Mouse (Mus musculus) olfactory bulb, adult 2 months (tissue): ENCODE data around the gene Olfr1241. TPM values are rescaled to one million over a fixed set of nuclear protein-coding genes. Genes with fewer than 3 reads are reported as not detected.

ENCODE experiments used
- H3K27ac ChIP-seq: fragments of 200-500 bp; 2 replicates; pipeline ENCODE4 v1.5.1; 2012; ENCODE audit warnings: low read depth, low read length; ENCODE audit not compliant: insufficient read depth
- H3K4me1 ChIP-seq: fragments of 200-500 bp; 2 replicates; pipeline ENCODE4 v1.6.1; 2012; ENCODE audit warnings: low read length; ENCODE audit not compliant: control insufficient read depth, insufficient read depth
- H3K4me3 ChIP-seq: fragments of 200-500 bp; 2 replicates; pipeline ENCODE4 v1.5.1; 2012; ENCODE audit warnings: mild to moderate bottlenecking, low read depth, low read length, moderate library complexity; ENCODE audit not compliant: insufficient read depth
- CTCF ChIP-seq: fragments of 200-500 bp; IDR thresholded peaks from 2 replicates; pipeline ENCODE4 v1.5.1; 2012; ENCODE audit warnings: low read depth, mild to moderate bottlenecking, low read length, moderate library complexity; ENCODE audit not compliant: insufficient read depth
- POLR2A ChIP-seq: fragments of 200-500 bp; IDR thresholded peaks from 2 replicates; pipeline ENCODE4 v1.6.1; 2012; ENCODE audit warnings: mild to moderate bottlenecking, low read depth, low read length, moderate library complexity; ENCODE audit not compliant: insufficient read depth
- WGBS: fragments of 180-500 bp; shearing (Covaris S2); methylation state at CpG from one replicate; pipeline ENCODE4 v1.1.7; 2018; 5-methylcytosine and 5-hydroxymethylcytosine counted together
- polyA plus RNA-seq: library from polyadenylated mRNA; stranded (reverse); fragments of >200 nt; gene quantifications from 2 replicates; pipeline ENCODE4 v1.2.4, GENCODE M21; 2012; ENCODE audit warnings: low replicate concordance; ENCODE audit not compliant: missing spikeins, insufficient read depth, insufficient read length

Gene Olfr1241
- polyA plus RNA-seq, result not detected in 2 replicates

DNA sequence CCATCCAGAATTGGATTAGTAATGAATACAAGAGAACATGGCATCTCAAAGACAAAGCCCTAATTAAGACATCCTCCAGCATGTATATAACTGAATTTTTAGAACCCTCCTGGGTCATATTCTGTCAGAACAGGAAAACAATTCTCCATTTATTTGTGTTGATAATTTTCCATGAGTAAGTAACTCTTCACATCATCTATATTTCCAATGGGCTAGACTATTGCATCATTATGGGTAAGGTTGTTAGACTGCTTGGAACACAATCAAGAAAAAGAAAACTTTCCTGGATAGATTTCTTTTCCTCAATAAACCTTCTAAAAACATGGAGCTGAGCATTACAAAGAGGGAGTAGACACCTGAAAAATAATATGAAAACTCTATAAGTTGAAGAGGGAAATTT lies at the start of gene Olfr1241:
TSS of gene Olfr1241 (minus strand) at position 101 of the 400 bp plus-strand sequence.
- TF ChIP-seq CTCF (no peak), POLR2A (no peak)
- H3K4me1 ChIP-seq, result no peaks in the 10 kb centered on the region

DNA sequence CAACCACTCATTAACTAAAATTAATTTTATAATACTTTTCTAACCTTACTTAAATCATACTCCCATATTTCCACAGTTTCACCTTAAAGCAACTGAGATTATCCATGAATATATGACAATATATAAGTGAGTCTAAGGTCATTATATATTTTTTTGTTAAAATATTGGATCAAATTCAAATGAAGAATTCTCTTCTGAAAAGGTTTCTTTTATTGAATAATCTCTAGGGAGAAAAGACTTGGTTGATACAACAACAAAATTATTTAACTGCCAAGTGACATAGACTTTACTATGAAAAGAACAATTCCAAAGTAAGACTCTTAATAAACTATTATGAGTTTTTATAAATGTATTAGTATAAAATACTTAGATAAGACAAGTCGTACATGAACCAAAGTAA lies 44.5 kb upstream of the Olfr1241 start, which contains the start of gene Olfr1243:
TSS of gene Olfr1243 (minus strand) at position 101 of the 400 bp plus-strand sequence.
- 89% methylated on average over 1 of the region's 1 CpGs for WGBS
- no peak within 1 kb of the TSS for H3K27ac ChIP-seq
- no peaks in the 10 kb centered on the region for H3K4me1 ChIP-seq
- no peak within 1 kb of the TSS for H3K4me3 ChIP-seq
- TF ChIP-seq CTCF (no peak), POLR2A (no peak)

More for the DNA sequence above, at the start of gene Olfr1241:
- Histone ChIP-seq H3K27ac (no peak within 1 kb of the TSS), H3K4me3 (no peak within 1 kb of the TSS)

DNA sequence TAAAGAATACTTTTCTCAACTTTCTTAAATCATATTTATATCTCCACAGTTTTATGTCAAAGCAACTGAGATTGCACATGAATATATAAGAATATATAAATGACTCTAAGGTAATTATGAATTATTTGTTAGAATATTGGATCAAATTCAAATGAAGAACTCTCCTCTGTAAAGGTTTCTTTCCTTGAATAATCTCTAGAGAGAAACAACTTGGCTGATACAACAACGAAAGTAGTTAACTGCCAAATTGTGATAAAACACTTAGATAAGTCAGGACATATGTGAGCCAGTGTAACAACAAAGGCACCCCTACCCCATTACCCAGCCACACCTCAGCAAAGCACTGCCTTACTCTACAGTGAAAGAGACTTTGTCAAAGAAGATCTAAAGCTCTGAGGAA lies 11.3 kb upstream of the Olfr1241 start, which contains the start of gene Olfr1242:
TSS of gene Olfr1242 (minus strand) at position 101 of the 400 bp plus-strand sequence.
- TF ChIP-seq CTCF (no peak), POLR2A (no peak)
- 94% methylated on average over 1 of the region's 1 CpGs for WGBS

DNA sequence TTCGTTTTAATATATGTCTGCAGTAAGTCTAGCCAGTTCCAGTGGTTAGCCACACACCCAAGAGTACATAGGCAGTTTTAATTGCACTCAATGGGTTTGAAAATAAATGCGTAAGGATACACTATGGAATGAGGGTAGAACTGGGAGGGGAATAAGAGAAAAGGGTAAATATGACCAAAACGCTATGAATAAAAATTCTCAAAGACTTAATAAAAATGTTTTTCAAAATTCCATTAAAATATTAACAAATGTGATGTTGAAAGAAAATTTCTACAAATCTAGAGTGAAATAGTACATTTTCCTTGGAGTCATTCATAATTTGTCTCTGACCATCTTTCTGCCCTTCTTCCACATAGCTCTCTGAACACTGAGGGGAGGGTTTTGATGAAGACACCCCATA lies 44.0 kb downstream of the Olfr1241 start, which contains the start of gene Olfr1240:
TSS of gene Olfr1240 (minus strand) at position 101 of the 400 bp plus-strand sequence.
- TF ChIP-seq POLR2A (no peak), CTCF (no peak)
- Histone ChIP-seq H3K27ac (no peak within 1 kb of the TSS), H3K4me3 (no peak within 1 kb of the TSS), H3K4me1 (no peaks in the 10 kb centered on the region)
- 88% methylated on average over 3 of the region's 3 CpGs for WGBS

More for the DNA sequence above, 11.3 kb upstream of the Olfr1241 start, which contains the start of gene Olfr1242:
- Histone ChIP-seq H3K4me3 (no peak within 1 kb of the TSS), H3K27ac (no peak within 1 kb of the TSS), H3K4me1 (no peaks in the 10 kb centered on the region)

Other genes with a start within 250 kb of the Olfr1241 start
- not detected in 2 replicates for gene Olfr1228, start 233.1 kb downstream of the Olfr1241 start, polyA plus RNA-seq
- not detected in 2 replicates for gene Olfr1229, start 199.1 kb downstream of the Olfr1241 start, polyA plus RNA-seq
- gene Olfr1230, start 189.9 kb downstream of the Olfr1241 start, polyA plus RNA-seq, result not detected in 2 replicates
- gene Olfr1231, start 180.1 kb downstream of the Olfr1241 start, polyA plus RNA-seq, result not detected in 2 replicates
- gene Olfr1232, start 157.5 kb downstream of the Olfr1241 start, polyA plus RNA-seq, result not detected in 2 replicates
- not detected in 2 replicates for gene Olfr1233, start 144.7 kb downstream of the Olfr1241 start, polyA plus RNA-seq
- not detected in 2 replicates for gene Olfr1234, start 122.3 kb downstream of the Olfr1241 start, polyA plus RNA-seq
- gene Olfr1238, start 77.5 kb downstream of the Olfr1241 start, polyA plus RNA-seq, result not detected in 2 replicates
- gene Olfr1239, start 66.7 kb downstream of the Olfr1241 start, polyA plus RNA-seq, result not detected in 2 replicates
- gene Olfr1240, start 44.1 kb downstream of the Olfr1241 start, polyA plus RNA-seq, result not detected in 2 replicates
- not detected in 2 replicates for gene Olfr1242, start 11.2 kb upstream of the Olfr1241 start, polyA plus RNA-seq
- not detected in 2 replicates for gene Olfr1243, start 44.4 kb upstream of the Olfr1241 start, polyA plus RNA-seq
- not detected in 2 replicates for gene Olfr1245, start 91.3 kb upstream of the Olfr1241 start, polyA plus RNA-seq
- not detected in 2 replicates for gene Olfr1246, start 106.0 kb upstream of the Olfr1241 start, polyA plus RNA-seq
- not detected in 2 replicates for gene Olfr1247, start 127.0 kb upstream of the Olfr1241 start, polyA plus RNA-seq
- gene Olfr1248, start 131.1 kb upstream of the Olfr1241 start, polyA plus RNA-seq, result not detected in 2 replicates
- gene Olfr1249, start 147.9 kb upstream of the Olfr1241 start, polyA plus RNA-seq, result not detected in 2 replicates
- not detected in 2 replicates for gene Olfr1250, start 174.3 kb upstream of the Olfr1241 start, polyA plus RNA-seq
- not detected in 2 replicates for gene Olfr1251, start 184.8 kb upstream of the Olfr1241 start, polyA plus RNA-seq
- gene Olfr1252, start 237.9 kb upstream of the Olfr1241 start, polyA plus RNA-seq, result not detected in 2 replicates